Mouse (Mus musculus): ENCODE data around the gene Ints1. TPM values are rescaled to one million over a fixed set of nuclear protein-coding genes. Genes with fewer than 3 reads are reported as not detected.

Ints1 gene
- 20.4 and 32.7 TPM in 2 replicates for total RNA-seq (2017)

DNA sequence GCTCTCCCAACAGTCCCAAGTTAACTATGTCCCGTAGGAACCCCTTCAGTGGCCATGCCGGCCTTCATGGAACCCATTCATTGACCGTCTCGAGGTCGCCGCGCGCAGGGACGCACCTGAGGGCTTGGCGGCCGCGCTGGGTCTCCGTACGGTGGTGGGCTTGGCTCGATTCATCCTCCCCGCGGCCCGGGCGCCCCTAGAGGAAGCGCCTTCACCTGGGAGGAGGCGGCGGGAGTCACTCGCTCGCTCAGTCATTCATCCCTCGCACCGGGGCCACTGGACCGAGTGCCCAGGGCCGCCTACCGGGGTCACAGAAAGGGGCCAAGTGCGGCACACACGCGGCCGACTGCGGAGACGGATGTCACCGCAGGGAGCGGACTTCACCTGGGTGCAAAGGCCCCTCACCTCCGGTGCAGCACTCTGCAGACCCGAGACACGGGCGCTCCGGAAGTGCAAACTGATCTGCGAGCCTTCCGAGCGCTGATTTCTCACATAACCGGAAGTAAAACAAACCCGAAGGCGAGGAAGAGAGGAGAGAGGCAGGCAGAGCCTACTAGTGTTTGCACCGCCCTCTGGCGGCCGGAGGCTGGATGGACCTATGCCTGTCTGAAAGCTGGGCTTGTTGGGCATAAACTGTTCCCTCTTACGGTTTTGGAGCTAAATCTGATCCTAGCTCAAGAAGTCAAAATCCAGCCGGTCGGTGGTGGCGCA is at the start of gene Ints1:
Gene Ints1 (minus strand): TSS at position 459 of the 711 bp plus-strand sequence.
- peak; percentile 87 for ATAC-seq (replicated peaks; ENCODE audit: low read depth, poor library complexity, severe bottlenecking)

GRCm38 (mm10) chr5:139824531-139824930 is 49.1 kb upstream of the Ints1 start:
- ATAC-seq (replicated peaks; ENCODE audit: low read depth, poor library complexity, severe bottlenecking): no peak

DNA sequence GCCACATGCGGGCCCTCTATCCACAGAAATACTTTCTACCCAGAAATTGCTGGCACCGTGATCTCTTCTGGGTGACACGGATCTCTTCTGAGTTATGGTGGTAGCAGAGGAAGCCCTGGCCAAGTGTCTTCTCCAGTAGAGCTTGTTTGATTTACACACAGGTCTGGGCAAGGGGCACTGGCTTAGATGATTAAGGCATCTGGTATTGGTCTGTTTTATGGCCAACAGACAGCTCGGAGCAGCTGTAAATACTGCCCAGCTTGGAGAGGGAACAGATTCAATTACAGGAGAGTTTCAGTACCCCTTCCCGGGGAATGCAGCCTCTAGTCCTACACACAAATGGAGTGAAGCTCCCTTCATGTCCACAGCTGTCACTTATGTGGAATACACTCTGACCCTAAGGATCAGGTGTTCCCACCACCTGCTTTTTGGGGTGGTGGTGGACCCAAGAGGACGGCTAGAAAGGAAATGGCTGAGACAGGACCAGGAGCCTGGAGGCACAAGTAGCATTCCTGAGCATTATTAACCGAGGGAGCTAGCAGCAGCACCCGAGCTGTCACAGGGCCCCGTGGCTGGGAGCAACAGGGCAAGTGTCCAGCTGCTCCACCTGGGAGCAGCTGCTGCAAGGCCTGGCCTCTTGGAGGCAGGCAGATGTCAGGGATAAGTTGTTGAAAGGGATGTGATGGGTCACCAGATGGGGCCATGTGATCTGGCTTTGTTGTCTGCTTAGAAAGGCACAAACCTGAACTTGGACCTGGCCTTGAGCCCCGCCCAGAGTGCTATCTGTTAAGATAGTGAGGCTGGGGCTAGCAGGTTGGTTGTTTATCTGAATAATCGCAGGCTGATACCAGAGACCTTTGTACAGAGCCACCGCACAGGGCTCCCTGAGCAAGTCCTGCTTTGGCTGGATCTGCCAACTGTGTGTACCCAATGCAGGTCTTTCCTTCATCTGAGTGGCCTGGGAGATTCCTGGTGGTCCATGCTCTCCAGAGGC is 46.3 kb upstream of the Ints1 start:
- no peak for ATAC-seq (replicated peaks; ENCODE audit: low read depth, poor library complexity, severe bottlenecking)

DNA sequence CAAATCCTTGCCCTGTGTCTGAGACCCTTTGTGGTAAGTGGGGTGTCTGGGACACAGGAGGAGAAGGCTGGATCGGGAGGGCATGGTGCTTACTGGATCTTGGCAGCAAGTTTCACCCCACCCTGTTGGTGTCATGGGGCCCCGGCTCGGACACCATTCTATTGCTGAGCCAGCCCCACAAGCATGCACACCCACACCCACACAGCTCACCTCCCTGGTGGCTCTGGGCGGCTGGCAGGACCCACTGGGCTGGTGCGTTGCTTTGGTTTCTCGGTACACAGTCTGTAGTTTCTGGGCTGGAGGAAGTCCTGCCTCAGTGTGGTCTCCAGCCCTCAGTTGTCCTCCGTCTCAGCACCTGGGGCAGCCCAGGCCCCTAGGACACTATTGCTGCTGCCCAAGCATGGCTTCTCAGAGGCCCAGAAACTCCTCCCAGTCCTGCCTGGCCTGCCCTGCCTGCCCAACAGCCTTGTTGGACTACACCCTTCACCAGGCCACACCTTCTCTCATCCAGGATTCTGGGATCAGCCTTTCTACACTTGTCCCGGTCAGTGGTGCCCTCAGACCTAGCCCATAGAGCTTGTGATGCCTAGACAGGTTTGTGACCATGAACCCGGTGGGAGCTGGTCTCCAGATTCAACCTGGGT is 44.2 kb upstream of the Ints1 start, which contains the start of gene Tmem184a:
Gene Tmem184a (minus strand): TSS at position 380 of the 644 bp plus-strand sequence.
- no peak for ATAC-seq (replicated peaks; ENCODE audit: low read depth, poor library complexity, severe bottlenecking)

DNA sequence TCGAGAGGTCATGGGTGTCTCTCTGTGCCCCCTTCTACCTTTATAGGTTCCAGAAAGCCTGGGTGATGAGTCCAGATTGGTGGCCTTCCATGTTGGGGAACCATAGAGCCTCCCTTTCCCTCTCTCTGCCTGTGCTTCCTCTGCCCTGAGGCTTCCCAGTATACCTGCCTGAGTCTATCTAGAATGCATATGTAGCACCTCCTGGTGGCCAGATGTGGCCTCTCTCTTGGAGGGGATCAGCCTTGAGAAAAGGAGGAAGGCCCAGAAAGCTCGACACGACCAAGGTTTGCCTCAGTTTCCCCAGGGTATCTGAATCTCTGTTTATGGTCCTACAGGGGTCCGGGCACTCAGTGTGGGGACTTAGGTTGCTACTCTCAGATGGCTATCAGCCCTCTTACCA is 43.3 kb upstream of the Ints1 start:
- peak; percentile 56 for ATAC-seq (replicated peaks; ENCODE audit: low read depth, poor library complexity, severe bottlenecking)

- no peak for ATAC-seq (replicated peaks; ENCODE audit: low read depth, poor library complexity, severe bottlenecking)
Measured at GRCm38 (mm10) chr5:139818056-139818455, 42.6 kb upstream of the Ints1 start.

- ATAC-seq (replicated peaks; ENCODE audit: low read depth, poor library complexity, severe bottlenecking): peak; percentile 57
Measured at GRCm38 (mm10) chr5:139817292-139817691, 41.8 kb upstream of the Ints1 start.

- no peak for ATAC-seq (replicated peaks; ENCODE audit: low read depth, poor library complexity, severe bottlenecking)
Measured at GRCm38 (mm10) chr5:139816445-139816844, 41.0 kb upstream of the Ints1 start.

DNA sequence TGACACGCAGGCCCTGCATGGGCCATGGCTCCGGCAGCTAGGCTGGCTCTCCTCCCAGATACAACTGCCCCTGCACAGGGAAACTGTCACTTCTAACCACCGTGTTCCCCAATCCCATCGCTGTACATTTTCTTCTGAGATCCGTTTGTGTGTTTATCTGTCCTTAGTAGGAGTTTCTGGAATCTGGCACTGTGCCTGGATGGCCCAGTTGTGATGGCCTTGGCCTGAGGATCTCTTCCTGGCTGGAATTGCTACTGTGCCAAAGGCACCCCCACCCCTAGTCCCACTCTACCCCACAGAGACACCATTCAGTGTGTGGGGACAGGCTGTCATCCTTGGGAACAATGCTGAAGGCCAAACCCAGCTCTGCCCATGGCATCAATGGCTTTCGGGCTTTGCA is 40.5 kb upstream of the Ints1 start:
- ATAC-seq (replicated peaks; ENCODE audit: low read depth, poor library complexity, severe bottlenecking): no peak

DNA sequence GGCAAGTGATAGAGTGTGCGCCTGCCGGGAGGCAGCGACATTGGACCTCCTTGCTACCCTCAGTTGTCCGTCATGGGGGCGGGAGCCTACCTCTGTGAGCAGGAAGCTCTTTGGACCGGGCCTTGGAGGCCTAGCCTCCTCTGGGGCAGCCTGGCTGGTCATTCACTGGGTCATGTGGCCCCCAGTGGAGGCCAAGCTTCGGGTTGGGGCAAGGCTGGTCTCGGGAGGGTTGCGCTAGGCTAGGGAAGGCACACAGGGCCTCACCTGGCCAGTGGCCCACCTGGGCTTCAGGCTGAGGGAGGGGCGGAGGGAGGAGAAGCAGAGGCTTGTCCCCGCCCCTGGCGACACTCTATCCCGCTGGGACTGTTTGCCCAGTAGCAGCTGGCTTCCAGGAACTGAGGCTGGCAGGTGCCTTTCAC is 38.5 kb upstream of the Ints1 start:
- ATAC-seq (replicated peaks; ENCODE audit: low read depth, poor library complexity, severe bottlenecking): no peak

- no peak for ATAC-seq (replicated peaks; ENCODE audit: low read depth, poor library complexity, severe bottlenecking)
Measured at GRCm38 (mm10) chr5:139813126-139813490, 37.6 kb upstream of the Ints1 start.

DNA sequence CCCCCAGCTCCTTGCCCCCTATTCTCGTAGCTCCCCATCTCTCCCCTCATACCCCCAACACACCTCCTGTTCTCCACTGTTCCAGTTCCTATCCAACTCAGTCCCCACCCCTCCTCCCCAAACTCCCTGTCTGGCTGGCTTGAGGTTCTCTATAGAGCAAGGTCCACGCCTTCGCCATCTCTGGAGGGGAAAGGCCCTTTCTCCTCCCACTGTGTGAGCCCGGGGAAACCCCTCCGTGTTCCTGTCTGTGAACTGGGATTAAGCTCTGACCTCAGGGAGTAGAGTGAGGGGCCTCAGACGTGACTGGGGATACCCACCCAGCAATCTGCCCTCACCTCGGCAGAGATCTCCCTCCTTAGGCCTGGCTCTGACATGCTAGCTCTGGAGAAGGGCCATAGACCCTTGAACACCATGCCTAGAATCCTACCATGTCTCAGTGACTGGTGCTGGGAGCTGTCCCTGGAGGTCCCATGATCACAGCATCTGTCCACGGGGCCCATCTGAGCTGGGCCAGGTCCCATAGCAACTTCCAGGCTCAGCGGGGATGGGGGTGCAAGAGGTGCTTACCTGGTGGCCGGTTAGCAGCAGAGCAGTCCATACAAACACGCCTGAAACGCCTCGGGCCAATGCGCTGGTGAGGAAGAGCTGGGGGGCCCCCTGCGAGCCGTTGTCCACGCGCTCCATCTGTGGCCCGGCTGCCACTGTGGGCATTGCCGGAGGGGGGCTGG is 37.1 kb upstream of the Ints1 start:
- no peak for ATAC-seq (replicated peaks; ENCODE audit: low read depth, poor library complexity, severe bottlenecking)

GRCm38 (mm10) chr5:139811677-139812397 is 36.4 kb upstream of the Ints1 start:
- ATAC-seq (replicated peaks; ENCODE audit: low read depth, poor library complexity, severe bottlenecking): peak; percentile 45; the same call in 1 of the 2 replicates

- peak; percentile 45 for ATAC-seq (replicated peaks; ENCODE audit: low read depth, poor library complexity, severe bottlenecking)
Measured at GRCm38 (mm10) chr5:139809397-139809796, 33.9 kb upstream of the Ints1 start.

GRCm38 (mm10) chr5:139805924-139806323 is 30.4 kb upstream of the Ints1 start:
- ATAC-seq (replicated peaks; ENCODE audit: low read depth, poor library complexity, severe bottlenecking): no peak

DNA sequence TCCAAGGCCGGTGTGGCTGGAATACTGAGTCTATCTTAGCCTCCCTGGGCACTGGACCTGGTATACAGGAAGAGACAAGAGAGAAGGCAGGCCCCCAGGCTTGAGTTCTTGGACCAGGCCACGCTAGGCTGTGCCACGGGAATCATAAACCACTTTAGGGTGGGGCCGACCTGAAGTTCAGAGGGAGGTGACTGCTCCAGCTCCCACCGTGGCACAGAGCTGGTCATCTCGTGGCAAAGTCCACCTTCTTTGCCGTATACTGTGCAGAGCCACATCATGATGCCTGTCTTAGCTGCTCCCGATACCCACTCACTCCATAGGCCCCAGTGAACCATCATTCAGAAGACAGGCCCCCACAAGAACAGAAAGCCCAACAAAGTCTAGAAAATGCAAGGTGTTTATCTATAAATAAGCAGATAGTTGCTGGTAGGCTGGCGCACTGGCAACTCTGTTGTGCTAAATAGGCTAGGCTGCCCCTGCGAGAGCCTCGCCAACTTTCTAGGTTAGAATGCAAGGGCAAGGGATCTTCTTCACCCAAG is 29.2 kb upstream of the Ints1 start:
- peak; percentile 19 for ATAC-seq (replicated peaks; ENCODE audit: low read depth, poor library complexity, severe bottlenecking)

DNA sequence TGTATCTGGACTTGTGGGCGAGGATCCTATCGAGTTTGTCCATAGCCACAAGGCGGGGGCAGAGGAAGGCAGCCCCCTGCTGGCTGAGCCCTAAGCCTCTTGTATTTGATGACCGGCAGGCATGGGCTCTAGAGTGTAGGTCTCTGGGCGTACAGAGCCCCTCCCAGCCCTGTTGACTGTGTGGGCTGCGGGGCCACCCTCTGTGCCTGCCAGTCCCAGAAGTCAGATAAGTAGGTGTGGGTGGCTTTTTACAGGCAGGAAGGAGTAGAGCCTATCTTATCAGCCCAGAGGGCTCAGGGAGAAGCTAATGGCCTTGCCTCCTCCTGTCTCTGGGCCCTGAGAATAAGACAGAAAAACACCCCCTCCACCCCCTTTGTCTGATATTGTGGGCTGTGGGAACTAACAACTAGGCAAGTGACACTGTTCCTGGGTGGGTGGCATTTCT is 28.7 kb upstream of the Ints1 start:
- ATAC-seq (replicated peaks; ENCODE audit: low read depth, poor library complexity, severe bottlenecking): peak; percentile 87

DNA sequence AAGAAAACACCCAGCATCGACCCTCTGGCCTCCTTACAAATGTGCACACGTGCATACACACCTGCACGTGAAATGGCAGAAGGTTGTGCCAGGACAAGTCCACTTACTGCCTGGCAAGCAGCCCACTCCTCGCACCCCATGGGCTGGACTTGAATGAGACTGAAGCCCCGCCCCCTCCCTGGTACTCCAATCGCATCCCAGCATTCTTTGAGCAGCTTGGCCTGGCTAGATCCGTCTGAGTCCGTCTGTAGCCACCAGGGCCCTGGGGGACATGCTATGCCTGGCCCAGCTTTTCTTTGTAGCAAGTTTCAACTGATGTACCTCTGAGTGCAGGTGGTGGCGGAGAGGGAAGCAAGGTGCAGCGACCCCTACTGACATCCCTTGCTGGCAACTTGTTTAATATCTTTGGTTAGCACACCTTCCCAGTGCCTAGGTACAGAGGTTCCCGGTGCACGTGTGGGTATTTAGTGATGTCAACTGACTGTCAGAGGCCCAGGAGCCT is 28.2 kb upstream of the Ints1 start:
- peak; percentile 34 for ATAC-seq (replicated peaks; ENCODE audit: low read depth, poor library complexity, severe bottlenecking)

- ATAC-seq (replicated peaks; ENCODE audit: low read depth, poor library complexity, severe bottlenecking): no peak
Measured at GRCm38 (mm10) chr5:139803165-139803564, 27.7 kb upstream of the Ints1 start.

All from common myeloid progenitor, adult 5-6 weeks (primary cell).